Mouse (Mus musculus) limb, embryonic 10.5 days (tissue): ENCODE results near the gene Lax1. TPM values are rescaled to one million over a fixed set of nuclear protein-coding genes. Genes with fewer than 3 reads are reported as not detected.
"Not testable (repeated sequence)": the region's sequence is repeated elsewhere in the genome, so short reads cannot be mapped to it uniquely, and the experiment has no call there.

Experiments
- DNase-seq: peaks from one replicate; pipeline ENCODE4 v3.0.0-alpha.2; 2017; ENCODE audit warnings: low spot score
- H3K27ac ChIP-seq: fragments of 300-500 bp; sonication (generic); 2 replicates; pipeline ENCODE4 v1.5.1; 2016; ENCODE audit warnings: mild to moderate bottlenecking
- H3K27me3 ChIP-seq: fragments of 300-500 bp; sonication (generic); 2 replicates; pipeline ENCODE4 v1.6.1; 2016; ENCODE audit warnings: low read depth, mild to moderate bottlenecking; ENCODE audit not compliant: poor library complexity, severe bottlenecking
- H3K36me3 ChIP-seq: fragments of 300-500 bp; sonication (generic); 2 replicates; pipeline ENCODE4 v1.6.1; 2016; ENCODE audit warnings: mild to moderate bottlenecking, moderate library complexity
- H3K4me1 ChIP-seq: fragments of 300-500 bp; sonication (generic); 2 replicates; pipeline ENCODE4 v1.6.1; 2016
- H3K4me3 ChIP-seq: fragments of 300-500 bp; sonication (generic); 2 replicates; pipeline ENCODE4 v1.5.1; 2016; ENCODE audit warnings: mild to moderate bottlenecking, moderate library complexity
- H3K9me3 ChIP-seq: fragments of 300-500 bp; sonication (generic); replicated peaks from 2 replicates; pipeline ENCODE4 v1.6.1; 2016; ENCODE audit warnings: mild to moderate bottlenecking
- WGBS: fragments of 180-500 bp; shearing (Covaris S2); methylation state at CpG from one replicate; pipeline ENCODE4 v1.1.7; 2016; 5-methylcytosine and 5-hydroxymethylcytosine counted together
- polyA plus RNA-seq: library from polyadenylated mRNA; unstranded; fragments of >200 nt; fragmentation: Nextera tagmentation; extraction: Ambion mirVana; gene quantifications from 2 replicates; pipeline ENCODE4 v1.2.1, GENCODE M21; 2016

Lax1 gene
- polyA plus RNA-seq, 1 experiment from 2014 or later = 0.75 TPM

DNA sequence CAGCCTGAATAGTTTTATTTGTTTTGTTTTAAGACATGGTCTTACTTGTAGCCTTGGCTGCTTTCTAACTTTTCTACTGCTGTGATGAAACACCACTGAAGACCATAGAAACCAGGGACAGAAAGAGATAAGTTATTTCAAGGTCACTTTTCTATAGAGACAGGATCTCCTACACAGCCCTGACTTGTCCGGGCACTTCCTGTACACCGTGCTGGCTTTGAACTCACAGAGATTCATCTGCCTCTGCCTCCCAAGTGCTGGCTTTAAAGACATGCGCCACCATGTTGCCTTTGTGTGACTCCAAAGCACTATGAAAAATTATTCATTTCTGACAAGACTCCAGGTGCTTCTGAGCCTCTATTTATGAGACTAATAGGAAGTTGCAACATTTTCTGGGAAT is 18.6 kb downstream of the Lax1 start:
- Histone ChIP-seq H3K4me3 (no peak overlapping the region), H3K9me3 (no peaks in the 10 kb centered on the region), H3K36me3 (no peaks in the 10 kb centered on the region), H3K27ac (no peak overlapping the region), H3K4me1 (no peaks in the 10 kb centered on the region), H3K27me3 (no peaks in the 10 kb centered on the region)
- no peak for DNase-seq
- WGBS = 93% methylated on average over 3 of the region's 3 CpGs

- Histone ChIP-seq H3K27ac (no peak overlapping the region), H3K4me3 (no peak overlapping the region), H3K27me3 (no peaks in the 10 kb centered on the region), H3K9me3 (no peaks in the 10 kb centered on the region), H3K36me3 (no peaks in the 10 kb centered on the region), H3K4me1 (no peaks in the 10 kb centered on the region)
- 84% methylated on average over 6 of the region's 6 CpGs for WGBS
- no peak for DNase-seq
Observed at GRCm38 (mm10) chr1:133670776-133671175, 19.1 kb downstream of the Lax1 start.

DNA sequence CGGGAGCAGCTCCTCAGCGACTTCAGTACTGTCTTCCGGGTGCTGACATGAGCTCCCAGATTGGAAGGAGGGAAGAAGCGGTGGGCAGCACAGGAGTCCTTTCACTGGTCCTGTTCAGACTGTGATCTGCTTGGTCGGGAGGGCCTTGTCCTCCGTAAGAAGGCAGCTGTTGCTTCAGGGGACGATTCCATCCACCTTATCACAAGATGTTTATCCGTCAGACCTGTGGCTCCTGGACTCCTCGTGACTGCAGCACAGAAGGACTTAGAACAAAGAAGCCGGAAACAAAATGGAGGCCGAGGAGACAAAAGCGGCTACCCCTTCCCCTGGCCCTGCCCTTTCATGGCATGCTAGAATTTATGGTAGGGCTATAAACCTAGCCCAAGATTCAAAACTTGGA is 19.7 kb downstream of the Lax1 start:
- Histone ChIP-seq H3K36me3 (no peaks in the 10 kb centered on the region), H3K4me3 (no peak overlapping the region)

DNA sequence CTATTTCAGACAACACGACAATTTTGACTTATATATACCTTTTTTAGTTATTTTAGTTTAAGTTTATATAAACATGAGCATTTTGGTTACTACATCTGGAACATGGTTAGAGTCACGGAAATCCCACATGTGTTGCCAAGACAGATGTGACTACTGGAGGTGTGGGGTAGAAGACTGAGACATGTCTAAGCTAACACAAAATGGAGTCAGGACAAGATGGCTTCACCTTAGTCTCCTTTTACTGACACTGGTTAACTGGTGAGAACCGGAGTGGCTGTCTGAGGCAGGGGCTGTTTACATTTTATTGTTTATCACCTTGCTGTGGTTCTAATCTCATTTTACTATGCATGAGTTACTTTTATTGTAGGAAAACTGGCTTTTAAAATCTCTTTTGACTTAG is 21.3 kb downstream of the Lax1 start:
- Histone ChIP-seq H3K9me3 (no peaks in the 10 kb centered on the region), H3K4me1 (no peaks in the 10 kb centered on the region), H3K27ac (no peak overlapping the region)

More for the DNA sequence above, 19.7 kb downstream of the Lax1 start:
- H3K9me3 ChIP-seq = no peaks in the 10 kb centered on the region
- no peak for DNase-seq
- 84% methylated on average over 12 of the region's 12 CpGs for WGBS
- no peak overlapping the region for H3K27ac ChIP-seq
- H3K27me3 ChIP-seq = no peaks in the 10 kb centered on the region
- no peaks in the 10 kb centered on the region for H3K4me1 ChIP-seq

GRCm38 (mm10) chr1:133667721-133668120 is 22.2 kb downstream of the Lax1 start:
- no peak for DNase-seq
- WGBS = 39% methylated on average over 7 of the region's 7 CpGs
- H3K27ac ChIP-seq = no peak overlapping the region
- no peaks in the 10 kb centered on the region for H3K36me3 ChIP-seq
- H3K4me3 ChIP-seq = no peak overlapping the region
- no peaks in the 10 kb centered on the region for H3K9me3 ChIP-seq
- H3K4me1 ChIP-seq = no peaks in the 10 kb centered on the region
- no peaks in the 10 kb centered on the region for H3K27me3 ChIP-seq

More for the DNA sequence above, 21.3 kb downstream of the Lax1 start:
- Histone ChIP-seq H3K4me3 (no peak overlapping the region), H3K27me3 (no peaks in the 10 kb centered on the region), H3K36me3 (no peaks in the 10 kb centered on the region)
- 89% methylated on average over 3 of the region's 3 CpGs for whole genome bisulfite sequencing
- DNase-seq = no peak

DNA sequence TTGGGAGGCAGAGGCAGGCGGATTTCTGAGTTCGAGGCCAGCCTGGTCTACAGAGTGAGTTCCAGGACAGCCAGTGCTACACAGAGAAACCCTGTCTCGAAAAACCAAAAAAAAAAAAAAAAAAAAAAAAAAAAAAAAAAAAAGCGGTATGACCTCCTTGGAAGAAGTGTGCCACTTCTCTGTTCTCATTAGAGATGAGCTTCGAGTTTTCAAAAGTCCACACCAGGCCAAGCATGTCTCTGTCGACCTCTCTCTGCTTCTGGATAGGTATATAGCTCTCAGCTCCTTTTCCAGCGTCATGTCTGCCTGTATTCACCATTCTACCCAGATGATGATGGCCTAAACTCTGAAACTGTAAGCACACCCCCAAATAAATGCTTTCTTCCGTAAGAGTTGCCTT is 24.2 kb downstream of the Lax1 start:
- DNase-seq, H3K4me3 ChIP-seq, H3K27me3 ChIP-seq, H3K27ac ChIP-seq, H3K4me1 ChIP-seq, H3K36me3 ChIP-seq, H3K9me3 ChIP-seq: not testable (repeated sequence)
- 78% methylated on average over 8 of the region's 8 CpGs for WGBS

GRCm38 (mm10) chr1:133664203-133664970 is 25.5 kb downstream of the Lax1 start:
- Histone ChIP-seq H3K9me3 (no peaks in the 10 kb centered on the region), H3K4me1 (peaks cover 10% of the 10 kb centered on the region), H3K4me3 (no peak overlapping the region), H3K27me3 (no peaks in the 10 kb centered on the region), H3K27ac (no peak overlapping the region), H3K36me3 (peaks cover 3% of the 10 kb centered on the region)
- DNase-seq = no peak
- WGBS = 73% methylated on average over 11 of the region's 11 CpGs

DNA sequence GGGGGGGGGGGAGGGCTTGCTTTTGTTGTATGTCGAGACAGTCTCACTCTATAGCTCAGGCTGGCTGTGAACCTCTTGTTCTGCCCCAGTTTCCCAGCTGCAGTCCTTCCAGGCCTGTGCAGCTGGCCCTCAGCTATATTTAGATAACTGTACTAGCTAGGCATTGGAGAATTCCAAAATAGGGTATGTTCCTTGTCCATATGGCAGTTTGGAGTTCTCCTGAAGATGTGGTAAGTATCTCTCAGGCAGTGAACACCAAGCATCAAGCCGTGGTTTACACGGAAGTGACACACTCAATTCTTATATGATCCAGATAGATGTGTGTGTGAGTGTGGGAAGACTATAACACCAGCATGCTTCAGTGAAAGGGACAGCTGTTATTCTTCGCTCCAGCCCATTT is 26.5 kb downstream of the Lax1 start:
- Histone ChIP-seq H3K4me3 (no peak overlapping the region), H3K9me3 (no peaks in the 10 kb centered on the region), H3K4me1 (peaks cover 13% of the 10 kb centered on the region), H3K36me3 (peaks cover 13% of the 10 kb centered on the region), H3K27ac (no peak overlapping the region), H3K27me3 (no peaks in the 10 kb centered on the region)
- 83% methylated on average over 4 of the region's 4 CpGs for WGBS
- DNase-seq = no peak

- no peak for DNase-seq
- Histone ChIP-seq H3K27ac (no peak overlapping the region), H3K9me3 (no peaks in the 10 kb centered on the region), H3K4me1 (peaks cover 18% of the 10 kb centered on the region), H3K36me3 (peaks cover 18% of the 10 kb centered on the region), H3K27me3 (no peaks in the 10 kb centered on the region), H3K4me3 (no peak overlapping the region)
- 97% methylated on average over 7 of the region's 7 CpGs for WGBS
Observed at GRCm38 (mm10) chr1:133662941-133663340, 27.0 kb downstream of the Lax1 start.

GRCm38 (mm10) chr1:133661203-133661933 is 28.5 kb downstream of the Lax1 start, which contains the start of gene Gm38394:
Gm38394 (minus strand) TSS chr1:133661318.
- peak; percentile 90 for DNase-seq
- Histone ChIP-seq H3K4me3 (peak within 1 kb of the TSS; percentile 89), H3K27ac (peak within 1 kb of the TSS; percentile 97), H3K27me3 (no peaks in the 10 kb centered on the region), H3K36me3 (peaks cover 34% of the 10 kb centered on the region), H3K4me1 (peaks cover 32% of the 10 kb centered on the region), H3K9me3 (no peaks in the 10 kb centered on the region)
- WGBS = 3% methylated on average over 26 of the region's 26 CpGs

DNA sequence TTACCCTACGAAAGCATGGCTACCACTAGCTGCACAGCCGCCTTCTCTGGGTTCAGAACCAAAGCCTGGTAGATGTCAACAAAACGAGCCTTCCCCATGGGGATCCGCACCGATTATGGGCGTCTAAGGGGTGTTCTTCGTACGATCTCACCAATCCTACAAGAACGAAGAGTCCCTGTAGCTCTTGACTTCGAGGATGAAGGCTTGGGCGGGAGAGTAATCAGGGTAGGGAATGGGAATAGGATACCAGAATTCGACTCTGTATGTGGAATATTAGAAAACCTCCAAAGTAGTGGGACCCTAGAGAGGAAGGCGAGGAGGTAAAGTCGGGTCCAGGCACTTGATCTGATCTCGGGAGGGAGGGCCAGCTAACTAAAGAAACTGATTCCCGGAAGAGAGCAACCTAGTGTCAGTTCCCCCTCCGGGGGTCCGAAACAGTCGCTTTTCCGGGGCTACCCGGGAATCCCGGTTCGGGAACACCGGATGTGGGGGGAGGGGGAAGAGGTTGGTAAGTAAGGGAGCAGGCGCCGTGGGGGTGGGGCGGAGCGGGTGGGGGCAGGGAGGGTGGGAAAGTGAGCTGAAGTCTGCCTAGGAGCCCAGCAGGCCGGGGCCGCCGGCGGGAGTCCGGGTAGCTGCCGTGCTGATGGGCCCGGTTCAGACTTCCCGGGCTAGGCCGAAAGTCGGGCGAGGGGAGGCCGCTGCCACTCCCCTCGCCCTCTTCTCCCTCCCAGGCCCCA is 29.3 kb downstream of the Lax1 start, which contains the start of gene Zbed6:
TSS of gene Zbed6 (minus strand) at position 420 of the 737 bp plus-strand sequence.
- Histone ChIP-seq H3K9me3 (no peaks in the 10 kb centered on the region), H3K27ac (peak within 1 kb of the TSS; percentile 97), H3K4me3 (peak within 1 kb of the TSS; percentile 89), H3K4me1 (peaks cover 32% of the 10 kb centered on the region), H3K27me3 (no peaks in the 10 kb centered on the region), H3K36me3 (peaks cover 39% of the 10 kb centered on the region)
- DNase-seq = peak; percentile 86
- WGBS = 1% methylated on average over 40 of the region's 41 CpGs

- Histone ChIP-seq H3K4me1 (peaks cover 32% of the 10 kb centered on the region), H3K4me3 (no peak overlapping the region), H3K27me3 (no peaks in the 10 kb centered on the region), H3K9me3 (no peaks in the 10 kb centered on the region), H3K36me3 (peaks cover 49% of the 10 kb centered on the region), H3K27ac (no peak overlapping the region)
- 92% methylated on average over 3 of the region's 3 CpGs for WGBS
- no peak for DNase-seq
Observed at GRCm38 (mm10) chr1:133658878-133659277, 31.0 kb downstream of the Lax1 start.

DNA sequence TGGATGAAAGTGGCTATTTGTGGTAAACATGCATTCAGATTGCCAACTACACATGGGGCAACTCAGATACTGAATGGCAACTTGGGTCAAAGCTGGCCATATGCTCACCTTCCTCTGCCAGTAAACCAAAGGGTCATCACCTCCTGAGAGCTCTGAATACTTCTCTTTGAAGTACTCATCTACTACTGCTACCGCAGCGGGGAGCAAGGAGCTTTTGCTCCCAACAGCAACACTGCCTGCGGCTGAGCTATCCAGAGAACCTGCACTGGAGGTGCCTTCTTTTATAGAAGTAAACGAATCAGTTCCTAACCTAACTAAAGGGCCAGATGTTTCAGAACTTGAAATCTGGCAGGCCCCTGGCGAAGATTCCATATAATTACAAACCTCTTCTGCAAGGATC is 33.1 kb downstream of the Lax1 start:
- H3K4me3 ChIP-seq = no peak overlapping the region
- H3K27me3 ChIP-seq = no peaks in the 10 kb centered on the region
- H3K4me1 ChIP-seq = peaks cover 32% of the 10 kb centered on the region
- H3K9me3 ChIP-seq = no peaks in the 10 kb centered on the region
- H3K27ac ChIP-seq = no peak overlapping the region
- no peak for DNase-seq
- H3K36me3 ChIP-seq = peaks cover 68% of the 10 kb centered on the region
- 29% methylated on average over 5 of the region's 5 CpGs for WGBS
